Mouse (Mus musculus) hindbrain, postnatal 0 days (tissue): Measurements from ENCODE around the gene Svbp. TPM values are rescaled to one million over a fixed set of nuclear protein-coding genes. Genes with fewer than 3 reads are reported as not detected.

Experiments
- ATAC-seq: fragments of 200-750 bp; cut with Nextera tagmentation; 2 replicates; pipeline ENCODE4 v1.8.0; 2017; ENCODE audit warnings: mild to moderate bottlenecking, moderate TSS enrichment, moderate library complexity
- DNase-seq: peaks from one replicate; pipeline ENCODE4 v3.0.0-alpha.2; 2015; ENCODE audit warnings: low spot score
- H3K27ac ChIP-seq: fragments of 300-500 bp; sonication (generic); 2 replicates; pipeline ENCODE4 v1.5.1; 2014; ENCODE audit warnings: mild to moderate bottlenecking
- H3K27me3 ChIP-seq: fragments of 300-500 bp; sonication (generic); 2 replicates; pipeline ENCODE4 v1.6.1; 2014; ENCODE audit warnings: low read length, mixed read lengths; ENCODE audit not compliant: insufficient read depth
- H3K36me3 ChIP-seq: fragments of 300-500 bp; sonication (generic); 2 replicates; pipeline ENCODE4 v1.6.1; 2014; ENCODE audit warnings: low read length, mixed read lengths; ENCODE audit not compliant: insufficient read depth
- H3K4me1 ChIP-seq: fragments of 300-500 bp; sonication (generic); 2 replicates; pipeline ENCODE4 v1.6.1; 2014; ENCODE audit warnings: antibody characterized with exemption, low read length, mixed read lengths; ENCODE audit not compliant: insufficient read depth
- H3K4me2 ChIP-seq: fragments of 300-500 bp; sonication (generic); 2 replicates; pipeline ENCODE4 v1.6.1; 2014; ENCODE audit warnings: low read depth, mild to moderate bottlenecking, low read length, moderate library complexity, mixed read lengths
- H3K4me3 ChIP-seq: fragments of 300-500 bp; sonication (generic); 2 replicates; pipeline ENCODE4 v1.5.1; 2014; ENCODE audit warnings: low read length
- H3K9ac ChIP-seq: fragments of 300-500 bp; sonication (generic); replicated peaks from 2 replicates; pipeline ENCODE4 v1.6.1; 2014; ENCODE audit warnings: mild to moderate bottlenecking, low read length, moderate library complexity, mixed read lengths
- H3K9me3 ChIP-seq: fragments of 300-500 bp; sonication (generic); 2 replicates; pipeline ENCODE4 v1.6.1; 2016; ENCODE audit warnings: low read length, mixed read lengths
- CTCF ChIP-seq: IDR thresholded peaks from 2 replicates; pipeline ENCODE4 v1.5.1; 2016; ENCODE audit warnings: antibody characterized with exemption, control low read depth, low read depth
- WGBS: fragments of 180-500 bp; shearing (Covaris S2); extraction: QIAGEN DNeasy Blood & Tissue Kit; methylation state at CpG from one replicate; pipeline ENCODE4 v1.1.7; 2014; 5-methylcytosine and 5-hydroxymethylcytosine counted together
- polyA plus RNA-seq: library from polyadenylated mRNA; unstranded; fragments of >200 nt; fragmentation: Nextera tagmentation; extraction: Ambion mirVana; gene quantifications from 2 replicates; pipeline ENCODE4 v1.2.1, GENCODE M21; 2015
- total RNA-seq: library from RNA; depleted of rRNA; stranded (reverse); fragments of >200 nt; gene quantifications from 2 replicates; pipeline ENCODE4 v1.2.3, GENCODE M21; 2014

Gene Svbp
- total and polyA plus RNA-seq, 2 experiments from 2014 or later, result 40.9 to 179 TPM

- no peaks in the 10 kb centered on the region for H3K27me3 ChIP-seq
- H3K27ac ChIP-seq, result no peak overlapping the region
- no peak for TF ChIP-seq CTCF
- WGBS, result 31% methylated on average over 6 of the region's 6 CpGs
- H3K4me3 ChIP-seq, result no peak overlapping the region
- no peak overlapping the region for H3K4me2 ChIP-seq
- no peak for ATAC-seq
- no peaks in the 10 kb centered on the region for H3K36me3 ChIP-seq
- H3K4me1 ChIP-seq, result no peaks in the 10 kb centered on the region
- H3K9me3 ChIP-seq, result no peaks in the 10 kb centered on the region
- no peak overlapping the region for H3K9ac ChIP-seq
- no peak for DNase-seq
These were observed 5.7 kb upstream of the Svbp start for GRCm38 (mm10) chr4:119189392-119189791.

- no peak for TF ChIP-seq CTCF
These were observed 5.2 kb upstream of the Svbp start, which contains the start of gene Ermap for GRCm38 (mm10) chr4:119189864-119190263. Gene Ermap (minus strand): TSS chr4:119190011.

GRCm38 (mm10) chr4:119190618-119191017 lies 4.5 kb upstream of the Svbp start:
- no peaks in the 10 kb centered on the region for H3K4me1 ChIP-seq
- 90% methylated on average over 8 of the region's 8 CpGs for WGBS

More at GRCm38 (mm10) chr4:119189864-119190263, 5.2 kb upstream of the Svbp start, which contains the start of gene Ermap:
- Histone ChIP-seq H3K36me3 (no peaks in the 10 kb centered on the region), H3K4me1 (no peaks in the 10 kb centered on the region), H3K4me3 (no peak within 1 kb of the TSS), H3K27ac (no peak within 1 kb of the TSS), H3K9me3 (no peaks in the 10 kb centered on the region), H3K4me2 (no peak within 1 kb of the TSS), H3K27me3 (no peaks in the 10 kb centered on the region), H3K9ac (no peak within 1 kb of the TSS)
- 43% methylated on average over 6 of the region's 6 CpGs for WGBS
- no peak for DNase-seq
- ATAC-seq, result no peak

DNA sequence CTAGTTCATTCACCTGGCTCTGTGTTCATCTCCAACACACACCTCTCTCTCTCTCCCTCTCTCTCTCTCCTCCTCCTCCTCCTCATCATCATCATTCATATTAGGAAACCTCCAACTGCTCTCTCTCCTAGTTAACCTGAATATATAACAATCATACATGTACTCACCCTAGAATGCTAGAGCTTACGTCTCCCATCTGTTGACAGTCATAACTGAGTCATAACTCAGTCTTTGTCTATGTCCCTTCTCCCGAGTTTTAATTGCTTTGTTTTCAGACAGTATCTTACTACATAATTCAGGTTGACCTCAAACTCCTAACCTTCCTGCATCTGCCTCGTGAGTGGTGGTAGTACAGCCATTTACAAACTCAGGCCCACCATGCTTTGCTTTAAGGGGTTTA lies 3.8 kb upstream of the Svbp start:
- 70% methylated on average over 3 of the region's 3 CpGs for WGBS
- no peaks in the 10 kb centered on the region for H3K9me3 ChIP-seq
- TF ChIP-seq CTCF, result no peak

More at GRCm38 (mm10) chr4:119190618-119191017, 4.5 kb upstream of the Svbp start:
- H3K4me2 ChIP-seq, result no peak overlapping the region
- DNase-seq, result no peak
- no peaks in the 10 kb centered on the region for H3K36me3 ChIP-seq
- H3K4me3 ChIP-seq, result no peak overlapping the region
- no peaks in the 10 kb centered on the region for H3K9me3 ChIP-seq
- no peak overlapping the region for H3K9ac ChIP-seq
- no peaks in the 10 kb centered on the region for H3K27me3 ChIP-seq
- no peak for TF ChIP-seq CTCF
- no peak overlapping the region for H3K27ac ChIP-seq
- no peak for ATAC-seq

GRCm38 (mm10) chr4:119192757-119193156 lies 2.3 kb upstream of the Svbp start:
- TF ChIP-seq CTCF, result no peak
- no peak for DNase-seq
- WGBS, result 91% methylated on average over 4 of the region's 4 CpGs

More for the DNA sequence above, 3.8 kb upstream of the Svbp start:
- no peak for ATAC-seq
- no peak for DNase-seq
- Histone ChIP-seq H3K27me3 (no peaks in the 10 kb centered on the region), H3K36me3 (no peaks in the 10 kb centered on the region), H3K4me1 (no peaks in the 10 kb centered on the region), H3K9ac (no peak overlapping the region), H3K4me2 (no peak overlapping the region), H3K4me3 (no peak overlapping the region), H3K27ac (no peak overlapping the region)

DNA sequence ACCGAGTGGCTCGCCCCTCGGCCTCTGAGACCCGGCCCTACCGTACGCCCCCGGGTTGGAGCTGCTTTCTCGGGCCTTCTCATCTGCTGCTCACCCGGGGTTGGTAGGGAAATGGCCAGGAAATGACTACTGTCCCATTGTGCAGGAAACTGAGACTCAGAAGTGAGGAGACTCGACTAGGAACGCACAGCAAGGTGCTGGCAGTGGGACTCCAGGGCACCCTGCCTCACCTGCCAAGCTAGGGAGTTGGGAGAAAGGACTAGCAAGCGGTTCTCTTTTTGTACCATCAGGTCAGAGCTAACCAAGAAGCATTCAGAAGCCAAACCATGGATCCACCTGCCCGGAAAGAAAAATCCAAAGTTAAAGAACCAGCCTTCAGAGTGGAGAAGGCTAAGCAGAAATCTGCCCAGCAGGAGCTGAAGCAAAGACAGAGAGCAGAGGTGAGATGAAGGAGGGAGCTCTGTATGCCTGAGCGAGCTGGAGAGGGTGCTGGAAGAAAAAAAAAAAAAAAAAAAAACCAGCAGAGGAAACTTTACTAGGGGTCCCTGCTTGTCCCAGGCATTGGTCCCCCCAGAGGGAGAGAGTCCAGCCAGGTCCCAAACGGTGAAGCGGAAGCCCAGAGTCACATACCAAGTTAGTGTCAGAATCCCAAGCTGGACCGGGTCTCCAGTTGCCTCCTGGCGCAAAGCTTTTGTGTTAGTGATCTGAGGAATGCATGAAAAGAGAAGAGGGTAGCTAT lies 645 bp downstream of the Svbp start:
- Histone ChIP-seq H3K4me1 (no peaks in the 10 kb centered on the region; the same call in 1 of the 2 replicates), H3K9me3 (no peaks in the 10 kb centered on the region), H3K27ac (peak overlapping the region; percentile 86), H3K4me2 (peak overlapping the region; percentile 57), H3K4me3 (peak overlapping the region; percentile 83), H3K9ac (peak overlapping the region; percentile 85), H3K36me3 (peaks cover 2% of the 10 kb centered on the region; the same call in 1 of the 2 replicates), H3K27me3 (no peaks in the 10 kb centered on the region)
- DNase-seq, result no peak
- no peak for ATAC-seq
- no peak for TF ChIP-seq CTCF
- 4% methylated on average over 16 of the region's 18 CpGs for WGBS

More at GRCm38 (mm10) chr4:119192757-119193156, 2.3 kb upstream of the Svbp start:
- ATAC-seq, result no peak
- H3K4me2 ChIP-seq, result no peak overlapping the region
- H3K4me3 ChIP-seq, result no peak overlapping the region
- no peak overlapping the region for H3K27ac ChIP-seq
- no peaks in the 10 kb centered on the region for H3K36me3 ChIP-seq
- no peaks in the 10 kb centered on the region for H3K27me3 ChIP-seq
- H3K9ac ChIP-seq, result no peak overlapping the region
- H3K9me3 ChIP-seq, result no peaks in the 10 kb centered on the region
- H3K4me1 ChIP-seq, result no peaks in the 10 kb centered on the region

DNA sequence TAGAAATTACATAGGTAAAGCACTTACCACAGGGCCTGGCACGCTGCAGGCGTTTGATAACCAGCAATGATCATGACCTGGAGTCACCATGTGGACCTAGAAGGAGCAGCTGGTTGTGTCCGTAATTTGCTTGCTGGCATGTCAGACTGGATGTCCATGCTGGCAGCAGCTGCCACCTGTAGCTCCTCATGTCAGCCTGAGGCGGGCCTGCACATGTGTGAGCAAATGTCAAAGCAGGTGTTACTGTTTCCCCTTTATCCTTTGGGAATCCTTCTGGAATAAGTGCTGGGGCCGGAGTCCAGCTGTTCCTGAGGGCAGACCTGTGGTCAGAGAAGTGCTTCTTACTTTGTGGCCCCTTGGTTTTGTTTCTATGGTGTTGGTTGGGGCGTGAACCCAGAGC lies 3.0 kb downstream of the Svbp start:
- WGBS, result 77% methylated on average over 6 of the region's 6 CpGs
- no peak for ATAC-seq
- Histone ChIP-seq H3K4me1 (no peaks in the 10 kb centered on the region; the same call in 1 of the 2 replicates), H3K27ac (no peak overlapping the region), H3K27me3 (no peaks in the 10 kb centered on the region), H3K9me3 (no peaks in the 10 kb centered on the region), H3K4me3 (no peak overlapping the region), H3K36me3 (peaks cover 8% of the 10 kb centered on the region; the same call in 1 of the 2 replicates), H3K9ac (no peak overlapping the region), H3K4me2 (no peak overlapping the region)
- no peak for TF ChIP-seq CTCF
- no peak for DNase-seq
